ENCODE assay signal across 7 mouse cellular contexts in genomic region chr16:22163456-22163851, GRCm38 (mm10). TPM values are rescaled to one million over a fixed set of nuclear protein-coding genes. Genes with fewer than 3 reads are reported as not detected.
DNase-seq lines count a peak whose midpoint lies in the region; ATAC-seq and TF ChIP-seq lines count a peak whose summit lies in the region.

No protein-coding gene starts in this region.

- TF ChIP-seq POLR2A in limb, embryonic 14.5 days (IDR thresholded peaks at IDR 0.05; ENCODE audit: borderline replicate concordance, extremely low read depth, insufficient read depth, insufficient read length) = 0 out of 2 replicates have a peak, but pooled peaks have one; percentile 27

- H3K4me1 ChIP-seq in embryonic facial prominence, embryonic 13.5 days = peaks cover 20% of the 10 kb centered on the region
- peaks cover 35% of the 10 kb centered on the region for H3K4me1 ChIP-seq in hindbrain, embryonic 10.5 days (replicated peaks)
- H3K4me1 ChIP-seq in limb, embryonic 14.5 days (ENCODE audit: control insufficient read depth, insufficient read depth, low read length) = peaks cover 8% of the 10 kb centered on the region
- peaks cover 14% of the 10 kb centered on the region for H3K4me1 ChIP-seq in midbrain, embryonic 16.5 days (ENCODE audit: control insufficient read depth, insufficient read depth, low read length)

- H3K4me3 ChIP-seq in embryonic facial prominence, embryonic 13.5 days = peak overlapping the region; percentile 97
- H3K4me3 ChIP-seq in hindbrain, embryonic 10.5 days = peak overlapping the region; percentile 97
- peak overlapping the region; percentile 97 for H3K4me3 ChIP-seq in limb, embryonic 14.5 days (replicated peaks; ENCODE audit: low read length)
- peak overlapping the region; percentile 74 for H3K4me3 ChIP-seq in midbrain, embryonic 16.5 days (ENCODE audit: low read depth, low read length)

- no peaks in the 10 kb centered on the region for H3K27me3 ChIP-seq in embryonic facial prominence, embryonic 13.5 days
- no peaks in the 10 kb centered on the region for H3K27me3 ChIP-seq in hindbrain, embryonic 10.5 days (ENCODE audit: insufficient read depth, poor library complexity, severe bottlenecking)
- no peaks in the 10 kb centered on the region for H3K27me3 ChIP-seq in limb, embryonic 14.5 days (ENCODE audit: control insufficient read depth, insufficient read depth, low read length)
- no peaks in the 10 kb centered on the region for H3K27me3 ChIP-seq in midbrain, embryonic 16.5 days (ENCODE audit: control insufficient read depth, insufficient read depth, low read depth, low read length)

- H3K4me2 ChIP-seq in embryonic facial prominence, embryonic 13.5 days = peak overlapping the region; percentile 75
- peak overlapping the region; percentile 67 for H3K4me2 ChIP-seq in limb, embryonic 14.5 days (replicated peaks; ENCODE audit: low read depth, low read length, severe bottlenecking)
- peak overlapping the region; percentile 95 for H3K4me2 ChIP-seq in midbrain, embryonic 16.5 days (ENCODE audit: low read length)

- under 1% methylated on average over 27 of the region's 27 CpGs for WGBS in embryonic facial prominence, embryonic 13.5 days
- WGBS in hindbrain, embryonic 10.5 days = under 1% methylated on average over 27 of the region's 27 CpGs
- WGBS in limb, embryonic 14.5 days = under 1% methylated on average over 22 of the region's 27 CpGs
- WGBS in midbrain, embryonic 16.5 days = under 1% methylated on average over 27 of the region's 27 CpGs

- no peaks in the 10 kb centered on the region for H3K9me3 ChIP-seq in embryonic facial prominence, embryonic 13.5 days
- H3K9me3 ChIP-seq in hindbrain, embryonic 10.5 days = no peaks in the 10 kb centered on the region
- no peaks in the 10 kb centered on the region for H3K9me3 ChIP-seq in limb, embryonic 14.5 days (ENCODE audit: control insufficient read depth, low read length)
- no peaks in the 10 kb centered on the region for H3K9me3 ChIP-seq in midbrain, embryonic 16.5 days (replicated peaks; ENCODE audit: control insufficient read depth, low read length, poor library complexity, severe bottlenecking)

- ATAC-seq in embryonic facial prominence, embryonic 13.5 days (ENCODE audit: insufficient number of reproducible peaks, insufficient read depth, low FRiP score, low TSS enrichment, low read depth) = peak; percentile 67
- ATAC-seq in limb, embryonic 14.5 days (ENCODE audit: low FRiP score, low read depth) = peak; percentile 50
- peak; percentile 66 for ATAC-seq in midbrain, embryonic 16.5 days

- H3K9ac ChIP-seq in embryonic facial prominence, embryonic 13.5 days = peak overlapping the region; percentile 98
- H3K9ac ChIP-seq in limb, embryonic 14.5 days (ENCODE audit: low read depth, low read length, severe bottlenecking) = peak overlapping the region; percentile 95
- peak overlapping the region; percentile 79 for H3K9ac ChIP-seq in midbrain, embryonic 16.5 days (ENCODE audit: low read depth, low read length)

- DNase-seq in thymus, postnatal 14 days = peak; percentile 29
- DNase-seq in thymus, postnatal 25 days = no peak
- DNase-seq in hindbrain, embryonic 10.5 days (ENCODE audit: low spot score) = peak; percentile 69
- DNase-seq in limb, embryonic 14.5 days (ENCODE audit: low spot score) = peak; percentile 71
- DNase-seq in layer of hippocampus, postnatal 14 days (ENCODE audit: low spot score in 2 of 2) = no peak

- H3K27ac ChIP-seq in embryonic facial prominence, embryonic 13.5 days = peak overlapping the region; percentile 94
- H3K27ac ChIP-seq in hindbrain, embryonic 10.5 days = peak overlapping the region; percentile 99
- peak overlapping the region; percentile 90 for H3K27ac ChIP-seq in limb, embryonic 14.5 days (replicated peaks; ENCODE audit: low read depth, low read length)
- H3K27ac ChIP-seq in midbrain, embryonic 16.5 days (ENCODE audit: low read length) = peak overlapping the region; percentile 67; the same call in 1 of the 2 replicates

- no peaks in the 10 kb centered on the region for H3K36me3 ChIP-seq in embryonic facial prominence, embryonic 13.5 days
- peaks cover 7% of the 10 kb centered on the region; the same call in 1 of the 2 replicates for H3K36me3 ChIP-seq in hindbrain, embryonic 10.5 days
- H3K36me3 ChIP-seq in limb, embryonic 14.5 days (ENCODE audit: control insufficient read depth, insufficient read depth, low read length) = no peaks in the 10 kb centered on the region
- no peaks in the 10 kb centered on the region for H3K36me3 ChIP-seq in midbrain, embryonic 16.5 days (ENCODE audit: control insufficient read depth, insufficient read depth, low read length)

RNA-seq across cellular contexts. Expression of gene Igf2bp2, which starts 0.4 kb away (rescaled TPM):
- 99.5 and 111 TPM in 2 replicates for polyA plus RNA-seq in embryonic facial prominence, embryonic 13.5 days (2015; fragmentation: Nextera tagmentation; extraction: Ambion mirVana)
- polyA plus RNA-seq in hindbrain, embryonic 10.5 days (2016; fragmentation: Nextera tagmentation; extraction: Ambion mirVana) = 141 and 165 TPM in 2 replicates
- 58.7 and 62.0 TPM in 2 replicates for polyA plus RNA-seq in limb, embryonic 14.5 days (2012; rRNA removed)
- 91.2 and 99.7 TPM in 2 replicates for polyA plus RNA-seq in limb, embryonic 14.5 days (2014; fragmentation: Nextera tagmentation; extraction: Ambion mirVana)
- 9.7 and 13.0 TPM in 2 replicates for polyA plus RNA-seq in midbrain, embryonic 16.5 days (2015; fragmentation: Nextera tagmentation; extraction: Ambion mirVana)
- 1 to 10 TPM; 1.1 TPM for total RNA-seq in layer of hippocampus, postnatal 14 days (2021)

Comparison
In these comparisons a context has a peak if more than half of its experiments do, and no peak if none do; other contexts are left out.
1. DNase-seq: peak in thymus, postnatal 14 days (single experiment), hindbrain, embryonic 10.5 days (single experiment) and limb, embryonic 14.5 days (single experiment); none in thymus, postnatal 25 days (single experiment) and layer of hippocampus, postnatal 14 days (0 of 2).
2. Peak in every context shown above with its lines, with median percentiles within 50 percentile points of each other: ATAC-seq, H3K27ac ChIP-seq, H3K4me2 ChIP-seq, H3K4me3 ChIP-seq and H3K9ac ChIP-seq.